Mouse (Mus musculus): Measurements from ENCODE around the gene Cldn7.

DNA sequence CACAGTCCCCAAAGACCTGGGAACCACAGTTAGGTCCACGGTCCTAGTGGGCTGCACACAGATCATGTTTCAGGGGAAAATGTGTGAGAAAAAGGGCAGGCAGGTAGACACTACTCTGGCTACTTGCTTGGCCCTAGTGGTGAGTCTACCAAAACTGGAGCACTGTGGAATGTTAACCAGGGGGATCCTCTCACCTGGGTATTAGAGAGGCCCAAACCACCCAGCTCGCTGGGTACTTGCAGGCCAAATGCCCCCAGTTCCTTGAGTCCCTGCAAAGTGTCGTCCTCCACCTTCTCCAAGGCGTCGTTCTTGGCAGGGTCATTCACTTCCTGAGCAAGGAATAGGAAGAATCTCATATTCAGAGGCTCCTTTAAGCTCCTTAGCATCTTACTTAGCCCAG, 49.5 kb downstream of the Cldn7 start:
- TF ChIP-seq CTCF (conservative IDR thresholded peaks at IDR 0.05; ENCODE audit: low read length) (no peak), NANOG (IDR thresholded peaks at IDR 0.05; ENCODE audit: borderline replicate concordance, low read length) (no peak), POU5F1 (IDR thresholded peaks at IDR 0.05; ENCODE audit: borderline replicate concordance, low read length) (no peak)
